Mouse (Mus musculus): ENCODE results near the gene Tmed1. TPM values are rescaled to one million over a fixed set of nuclear protein-coding genes. Genes with fewer than 3 reads are reported as not detected.
"Not testable (repeated sequence)": the region's sequence is repeated elsewhere in the genome, so short reads cannot be mapped to it uniquely, and the experiment has no call there.

Tmed1 gene
- total RNA-seq, 2 experiments from 2014 or later: 13.7 to 15.0 TPM

DNA sequence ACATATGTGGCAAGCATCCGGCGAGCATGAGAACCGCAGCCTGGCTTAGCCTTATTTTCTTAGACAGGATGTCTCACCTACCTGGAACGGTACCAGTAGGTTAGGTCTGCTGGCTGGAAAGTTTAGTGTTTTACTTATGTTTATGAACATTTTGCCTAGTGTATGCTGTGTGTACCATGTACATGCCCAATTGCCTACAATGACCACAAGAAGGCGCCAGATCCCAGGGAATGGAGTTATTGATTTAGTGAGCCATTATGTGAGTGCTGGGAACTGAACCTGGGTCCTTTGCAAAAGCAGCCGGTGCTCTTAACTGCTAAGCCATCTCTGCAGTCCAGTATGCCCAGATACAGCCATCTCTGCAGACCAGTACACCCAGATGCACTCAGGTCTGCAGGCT, 32.3 kb downstream of the Tmed1 start:
- no peak for DNase-seq (ENCODE audit: low spot score in 2 of 2)

DNA sequence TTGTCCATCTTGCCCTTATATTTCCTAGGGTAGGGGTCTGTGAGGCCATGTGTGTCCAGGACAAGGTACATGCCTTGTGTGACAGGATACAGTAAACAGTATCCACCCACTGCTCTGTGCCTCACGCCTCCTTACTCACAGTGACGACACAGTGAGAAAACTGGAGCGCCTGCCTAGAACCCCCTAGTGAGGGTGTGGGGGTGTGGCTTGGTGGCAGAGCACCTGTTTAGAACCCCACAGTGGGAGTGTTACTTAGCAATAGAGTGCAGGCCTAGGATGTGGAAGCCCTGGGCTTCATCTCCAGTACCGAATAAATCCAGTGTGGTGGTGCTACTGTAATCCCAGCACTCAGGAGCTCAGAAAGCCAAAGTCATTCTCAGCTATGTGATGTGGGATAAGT, 37.1 kb downstream of the Tmed1 start:
- peak in 1 of 2 experiments; percentile 36 for DNase-seq (ENCODE audit: low spot score in 2 of 2)

DNA sequence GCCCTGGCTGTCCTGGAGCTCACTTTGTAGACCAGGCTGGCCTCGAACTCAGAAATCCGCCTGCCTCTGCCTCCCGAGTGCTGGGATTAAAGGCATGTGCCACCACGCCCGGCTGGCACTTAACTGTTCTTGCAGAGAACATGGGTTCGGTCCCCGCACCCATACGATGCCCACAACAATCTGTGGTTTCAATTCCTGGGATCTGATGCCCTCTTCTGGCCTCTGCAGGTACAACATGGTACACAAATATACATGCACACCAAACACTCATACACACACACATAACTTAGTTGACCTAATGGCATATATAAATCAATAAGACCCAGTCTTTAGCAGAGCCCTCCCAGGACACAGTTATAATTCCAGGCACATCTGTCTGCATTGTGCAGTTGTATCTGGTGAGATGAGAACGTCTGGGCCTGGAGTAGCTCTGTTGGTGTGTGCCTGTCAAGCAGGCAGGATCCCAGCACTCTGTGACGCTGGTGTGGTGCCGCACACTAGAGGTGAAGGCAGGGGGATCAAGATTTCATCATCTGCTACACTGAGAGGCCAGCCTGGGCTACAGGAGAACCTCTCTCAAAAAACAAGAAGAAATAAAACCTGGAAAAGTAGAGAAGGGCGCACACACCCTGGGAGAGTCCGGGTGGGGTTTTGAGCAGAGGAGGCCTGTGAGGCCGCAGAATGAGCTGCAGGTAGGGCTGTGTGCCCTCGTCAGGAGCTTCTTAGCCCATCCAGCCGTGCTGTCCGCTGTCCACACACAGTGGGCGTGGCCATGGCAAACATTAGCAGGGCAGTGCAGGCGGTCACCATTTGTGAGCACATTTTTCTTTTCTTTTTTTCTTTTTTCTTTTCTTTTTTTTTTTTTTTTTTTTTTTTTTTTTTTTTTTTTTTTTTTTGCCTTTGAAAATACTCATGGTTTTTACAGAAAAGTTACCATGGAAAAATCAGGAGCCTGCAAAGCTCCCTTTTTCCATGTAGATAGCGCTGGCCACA, 40.7 kb downstream of the Tmed1 start:
- DNase-seq (ENCODE audit: low spot score in 2 of 2): peak in 1 of 2 experiments; percentile 40

DNA sequence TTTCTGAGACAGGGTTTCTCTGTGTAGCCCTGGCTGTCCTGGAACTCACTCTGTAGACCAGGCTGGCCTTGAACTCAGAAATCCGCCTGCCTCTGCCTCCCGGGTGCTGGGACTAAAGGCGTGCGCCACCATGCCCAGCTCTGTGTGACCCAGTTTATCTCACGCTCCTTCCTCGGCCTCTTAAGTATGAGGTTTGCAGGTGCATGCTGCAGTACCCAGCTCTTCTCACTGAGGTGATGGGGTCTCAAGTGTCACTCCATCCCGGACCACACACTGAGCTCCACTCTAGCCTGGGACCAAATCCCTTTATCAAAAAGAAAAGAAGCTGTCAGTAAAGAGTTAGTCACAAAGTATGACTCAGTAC, 45.5 kb downstream of the Tmed1 start:
- not testable (repeated sequence) for DNase-seq (ENCODE audit: low spot score in 2 of 2)

DNA sequence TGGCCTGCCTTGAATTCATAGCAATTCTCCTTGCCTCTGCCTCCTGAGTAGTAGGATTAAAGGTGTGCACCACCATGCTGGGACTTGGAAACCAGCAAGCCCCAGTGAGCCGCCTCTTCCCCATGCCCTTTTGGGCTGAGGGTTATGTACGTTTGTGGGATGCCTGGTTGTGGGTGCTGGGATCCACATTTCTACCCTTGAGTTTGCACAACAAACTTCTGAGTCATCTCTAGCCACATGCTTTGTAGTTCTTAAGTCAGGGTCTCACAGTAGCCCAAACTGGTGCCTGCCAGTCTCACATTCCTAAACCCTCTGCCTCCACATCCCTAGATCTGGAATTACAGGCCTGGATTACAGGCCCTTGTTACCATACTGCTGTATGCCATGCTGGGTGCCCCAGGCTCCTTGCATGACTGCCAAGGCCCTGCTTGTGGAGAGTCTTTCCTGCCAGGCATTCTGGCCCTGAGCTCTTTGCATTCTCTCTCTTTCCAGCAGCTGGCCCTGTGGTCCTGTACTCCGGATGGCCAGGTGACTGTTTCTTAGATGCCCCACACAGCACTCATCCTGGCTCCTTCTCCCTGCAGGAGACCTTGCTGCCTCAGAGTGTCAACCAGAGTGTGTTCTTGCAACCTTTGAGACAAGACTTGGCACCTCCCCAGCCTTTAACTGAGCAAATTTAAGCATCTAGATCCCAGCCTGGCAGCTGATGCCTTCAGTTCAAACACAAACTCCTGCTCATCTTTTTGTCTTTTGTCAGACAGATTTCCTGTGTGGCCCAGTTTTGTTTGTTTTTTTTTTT, 46.1 kb downstream of the Tmed1 start:
- no peak for DNase-seq (ENCODE audit: low spot score in 2 of 2)

DNA sequence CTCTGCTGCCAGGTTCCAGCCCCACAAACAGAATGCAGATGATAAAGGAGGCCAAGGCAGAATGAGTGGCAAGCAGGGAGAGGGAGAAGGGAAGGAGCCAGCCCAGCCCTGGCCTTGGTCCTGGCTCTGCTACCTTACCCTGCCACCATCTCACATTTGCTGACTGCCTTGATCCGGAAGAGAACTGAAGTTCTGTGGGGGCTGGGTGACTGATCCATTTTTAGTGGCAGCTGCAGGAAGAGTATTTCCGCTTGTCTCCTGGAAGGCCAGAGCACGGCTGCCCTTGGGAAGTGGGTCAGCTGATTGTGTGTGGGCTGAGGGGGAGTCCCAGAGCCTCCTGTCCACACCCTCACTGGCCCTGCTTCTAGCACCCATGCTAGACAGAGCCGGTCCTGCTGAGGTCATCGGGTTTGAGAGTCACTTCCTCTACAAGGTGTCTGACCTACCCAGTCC, 46.9 kb downstream of the Tmed1 start:
- DNase-seq (ENCODE audit: low spot score in 2 of 2): peak; percentile 31 to 42

DNA sequence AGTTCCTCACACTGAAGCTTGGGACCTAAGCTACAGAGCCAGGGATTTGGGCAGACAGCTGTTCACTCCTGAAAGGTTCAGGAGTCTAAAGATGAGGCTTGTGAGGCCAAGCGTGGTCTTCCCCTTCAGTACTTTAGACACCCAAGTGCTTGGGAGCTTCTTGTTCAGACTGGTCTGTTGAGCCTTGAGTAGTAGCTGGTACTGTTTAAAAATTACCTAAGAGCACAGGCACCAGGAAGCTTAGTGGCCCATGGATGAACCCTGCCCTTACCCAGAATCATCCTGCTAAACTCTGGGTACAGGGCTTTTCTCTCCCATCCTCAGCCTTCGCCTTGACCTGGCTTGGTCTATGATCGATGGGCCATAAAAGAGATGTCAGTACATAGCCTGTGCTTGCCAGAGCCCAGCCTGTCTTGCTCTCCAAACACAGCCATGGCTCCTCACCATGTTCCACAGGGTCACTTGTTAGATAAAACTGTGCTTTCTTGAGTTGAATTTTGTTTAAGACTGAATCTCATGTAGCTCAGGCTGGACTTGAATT, 49.6 kb downstream of the Tmed1 start:
- DNase-seq (ENCODE audit: low spot score in 2 of 2): no peak

DNA sequence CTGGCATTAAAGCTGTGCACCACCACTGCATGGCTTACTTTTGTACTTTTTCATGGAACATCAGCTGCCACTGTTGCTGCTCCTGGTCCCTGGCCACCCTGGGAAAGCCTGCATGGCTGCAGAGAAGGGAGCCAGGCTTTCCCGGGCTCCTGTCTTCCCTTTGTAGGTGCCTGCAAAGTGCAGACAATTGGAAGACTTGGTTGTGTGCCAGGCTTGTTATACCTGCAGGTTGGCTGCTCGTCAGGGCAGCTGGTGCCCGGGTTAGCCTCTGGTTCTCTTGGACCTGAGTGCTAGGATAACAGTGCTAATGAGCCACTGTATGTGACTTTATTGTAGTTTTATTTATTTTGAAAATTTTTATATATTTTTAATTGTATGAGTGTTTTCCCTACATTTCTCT, 51.2 kb downstream of the Tmed1 start:
- DNase-seq (ENCODE audit: low spot score in 2 of 2): no peak

Small RNA genes within 50 kb of the gene (microRNA-seq; reads per million reads assigned to microRNA genes)
- gene Mir199a-1: 0 reads per million in 2 experiments

Other genes with a start within 250 kb of the Tmed1 start
- gene Atg4d, start 245.0 kb downstream of the Tmed1 start, total RNA-seq (2021): 10 to 100 TPM; 33.5 to 39.3 TPM
- 10 to 100 TPM; 32.1 to 33.4 TPM for gene Kri1, start 222.3 kb downstream of the Tmed1 start, total RNA-seq (2021)
- 10 to 100 TPM; 58.9 to 62.0 TPM for gene Cdkn2d, start 218.8 kb downstream of the Tmed1 start, total RNA-seq (2021)
- under 1 TPM in 1 of 2 experiments, not detected in 1; 0.50 TPM for gene Ap1m2, start 197.9 kb downstream of the Tmed1 start, total RNA-seq (2021)
- 10 to 100 TPM; 53.4 to 61.0 TPM for gene Slc44a2, start 189.6 kb downstream of the Tmed1 start, total RNA-seq (2021)
- gene Ilf3, start 142.4 kb downstream of the Tmed1 start, total RNA-seq (2021): 10 to 100 TPM; 78.1 to 91.5 TPM
- gene Qtrt1, start 98.4 kb downstream of the Tmed1 start, total RNA-seq (2021): 10 to 100 TPM; 32.0 to 33.9 TPM
- gene Dnm2, start 85.3 kb downstream of the Tmed1 start, total RNA-seq (2021): 10 to 100 TPM; 70.0 to 77.2 TPM
- gene AB124611, start 15.9 kb upstream of the Tmed1 start, total RNA-seq (2021): under 1 TPM; 0.51 to 0.64 TPM
- gene Carm1, start 36.6 kb upstream of the Tmed1 start, total RNA-seq (2021): 10 to 100 TPM; 66.5 to 68.8 TPM
- 10 to 100 TPM; 54.3 to 56.9 TPM for gene Timm29, start 82.5 kb upstream of the Tmed1 start, total RNA-seq (2021)
- gene Yipf2, start 82.6 kb upstream of the Tmed1 start, total RNA-seq (2021): 10 to 100 TPM; 14.7 to 15.9 TPM
- gene Smarca4, start 105.9 kb upstream of the Tmed1 start, total RNA-seq (2021): 100 to 1,000 TPM; 121 to 123 TPM
- gene Ldlr, start 213.2 kb upstream of the Tmed1 start, total RNA-seq (2021): 10 to 100 TPM; 20.2 to 21.0 TPM